Mouse (Mus musculus) embryonic fibroblast, embryonic 13.5 days (primary cell): ENCODE results near the gene Dhx33. TPM values are rescaled to one million over a fixed set of nuclear protein-coding genes. Genes with fewer than 3 reads are reported as not detected.
A peak's percentile ranks its signal among the peaks of the same experiment; 100 is the strongest.

ENCODE experiments used
- H3K27ac ChIP-seq: 2 replicates; pipeline ENCODE4 v1.5.1; 2012; ENCODE audit warnings: low read length, control low read depth, inconsistent platforms; ENCODE audit not compliant: insufficient read depth
- H3K4me1 ChIP-seq: 2 replicates; pipeline ENCODE4 v1.6.1; 2011; ENCODE audit warnings: low read length; ENCODE audit not compliant: control insufficient read depth, insufficient read depth
- H3K4me3 ChIP-seq: 2 replicates; pipeline ENCODE4 v1.5.1; 2011; ENCODE audit warnings: mild to moderate bottlenecking, control low read depth, low read length; ENCODE audit not compliant: insufficient read depth
- CTCF ChIP-seq: IDR thresholded peaks from 2 replicates; pipeline ENCODE4 v1.5.1; 2011; ENCODE audit warnings: mild to moderate bottlenecking, control low read depth, low read length, moderate library complexity, borderline replicate concordance; ENCODE audit not compliant: insufficient read depth
- POLR2A ChIP-seq: IDR thresholded peaks from 2 replicates; pipeline ENCODE4 v1.6.1; 2011; ENCODE audit warnings: low read depth, mild to moderate bottlenecking, control low read depth, low read length, moderate library complexity
- polyA plus RNA-seq: library from polyadenylated mRNA; stranded (reverse); fragments of >200 nt; gene quantifications from 2 replicates; pipeline ENCODE4 v1.2.4, GENCODE M21; 2011; ENCODE audit warnings: low read depth; ENCODE audit not compliant: missing spikeins, insufficient read length

The Dhx33 gene
- 33.1 and 38.4 TPM in 2 replicates for polyA plus RNA-seq

GRCm38 (mm10) chr11:71004316-71004773 lies at the start of gene Dhx33:
Dhx33 (minus strand) TSS chr11:71004437.
- H3K27ac ChIP-seq = peak within 1 kb of the TSS; percentile 77
- peak within 1 kb of the TSS; percentile 95 for H3K4me3 ChIP-seq
- H3K4me1 ChIP-seq = peaks cover 9% of the 10 kb centered on the region
- TF ChIP-seq CTCF (no peak), POLR2A (peak; percentile 63)

- Histone ChIP-seq H3K27ac (no peak overlapping the region), H3K4me1 (no peaks in the 10 kb centered on the region), H3K4me3 (no peak overlapping the region)
- TF ChIP-seq CTCF = no peak
- TF ChIP-seq POLR2A = no peak
Measured at GRCm38 (mm10) chr11:71052554-71052953, 48.3 kb upstream of the Dhx33 start.

GRCm38 (mm10) chr11:71039526-71040298 lies 35.5 kb upstream of the Dhx33 start:
- Histone ChIP-seq H3K27ac (no peak overlapping the region), H3K4me1 (no peaks in the 10 kb centered on the region), H3K4me3 (no peak overlapping the region)
- TF ChIP-seq CTCF (no peak), POLR2A (no peak)

- Histone ChIP-seq H3K27ac (no peak within 1 kb of the TSS), H3K4me1 (no peaks in the 10 kb centered on the region), H3K4me3 (peak within 1 kb of the TSS; percentile 21)
- TF ChIP-seq POLR2A = peak; percentile 63
- TF ChIP-seq CTCF = no peak
Measured at GRCm38 (mm10) chr11:71033163-71033761, 29.0 kb upstream of the Dhx33 start, which contains the start of gene 6330403K07Rik. 6330403K07Rik (minus strand) TSS chr11:71033513.

- Histone ChIP-seq H3K4me1 (no peaks in the 10 kb centered on the region), H3K4me3 (peak overlapping the region; percentile 21), H3K27ac (no peak overlapping the region)
- TF ChIP-seq POLR2A (no peak), CTCF (no peak)
Measured at GRCm38 (mm10) chr11:71032491-71033162, 28.4 kb upstream of the Dhx33 start.

GRCm38 (mm10) chr11:71032070-71032469 lies 27.8 kb upstream of the Dhx33 start:
- H3K4me3 ChIP-seq = no peak overlapping the region
- no peaks in the 10 kb centered on the region for H3K4me1 ChIP-seq
- TF ChIP-seq CTCF (no peak), POLR2A (no peak)
- H3K27ac ChIP-seq = no peak overlapping the region

GRCm38 (mm10) chr11:71029403-71030118 lies 25.3 kb upstream of the Dhx33 start:
- H3K27ac ChIP-seq = no peak overlapping the region
- no peak overlapping the region for H3K4me3 ChIP-seq
- no peak for TF ChIP-seq CTCF
- no peak for TF ChIP-seq POLR2A
- no peaks in the 10 kb centered on the region for H3K4me1 ChIP-seq

- Histone ChIP-seq H3K27ac (no peak overlapping the region), H3K4me3 (no peak overlapping the region), H3K4me1 (no peaks in the 10 kb centered on the region)
- TF ChIP-seq CTCF (no peak), POLR2A (no peak)
Measured at GRCm38 (mm10) chr11:71028280-71028679, 24.0 kb upstream of the Dhx33 start.
